Mouse (Mus musculus) embryonic facial prominence, embryonic 11.5 days (tissue): ENCODE data around the gene Naa40. TPM values are rescaled to one million over a fixed set of nuclear protein-coding genes. Genes with fewer than 3 reads are reported as not detected.

ENCODE experiments used
- ATAC-seq: fragments of 200-750 bp; cut with Nextera tagmentation; replicated peaks from 2 replicates; pipeline ENCODE4 v1.8.0; 2017; ENCODE audit warnings: low read depth; ENCODE audit not compliant: insufficient number of reproducible peaks, low FRiP score, low TSS enrichment
- DNase-seq: peaks from one replicate; pipeline ENCODE4 v3.0.0-alpha.2; 2015; ENCODE audit warnings: low spot score
- H3K27ac ChIP-seq: fragments of 300-500 bp; sonication (generic); replicated peaks from 2 replicates; pipeline ENCODE4 v1.5.1; 2014; ENCODE audit warnings: mild to moderate bottlenecking, low read depth, low read length, control low read depth
- H3K27me3 ChIP-seq: fragments of 300-500 bp; sonication (generic); 2 replicates; pipeline ENCODE4 v1.6.1; 2014; ENCODE audit warnings: mild to moderate bottlenecking, low read length, moderate library complexity, mixed read lengths; ENCODE audit not compliant: control insufficient read depth, insufficient read depth
- H3K36me3 ChIP-seq: fragments of 300-500 bp; sonication (generic); replicated peaks from 2 replicates; pipeline ENCODE4 v1.6.1; 2014; ENCODE audit warnings: low read depth, mild to moderate bottlenecking, low read length, moderate library complexity, mixed read lengths; ENCODE audit not compliant: control insufficient read depth, insufficient read depth
- H3K4me1 ChIP-seq: fragments of 300-500 bp; sonication (generic); 2 replicates; pipeline ENCODE4 v1.6.1; 2014; ENCODE audit warnings: low read length, mixed read lengths; ENCODE audit not compliant: control insufficient read depth, insufficient read depth
- H3K4me2 ChIP-seq: fragments of 300-500 bp; sonication (generic); 2 replicates; pipeline ENCODE4 v1.6.1; 2014; ENCODE audit warnings: low read depth, mild to moderate bottlenecking, control low read depth, low read length, moderate library complexity
- H3K4me3 ChIP-seq: fragments of 300-500 bp; sonication (generic); 2 replicates; pipeline ENCODE4 v1.5.1; 2014; ENCODE audit warnings: low read depth, low read length, control low read depth
- H3K9ac ChIP-seq: fragments of 300-500 bp; sonication (generic); replicated peaks from 2 replicates; pipeline ENCODE4 v1.6.1; 2014; ENCODE audit warnings: mild to moderate bottlenecking, control low read depth, low read length
- H3K9me3 ChIP-seq: fragments of 300-500 bp; sonication (generic); replicated peaks from 2 replicates; pipeline ENCODE4 v1.6.1; 2016; ENCODE audit warnings: mild to moderate bottlenecking, low read length, inconsistent platforms, mixed read lengths; ENCODE audit not compliant: control insufficient read depth
- WGBS: fragments of 180-500 bp; shearing (Covaris S2); extraction: QIAGEN DNeasy Blood & Tissue Kit; methylation state at CpG from one replicate; pipeline ENCODE4 v1.1.7; 2014; 5-methylcytosine and 5-hydroxymethylcytosine counted together
- polyA plus RNA-seq: library from polyadenylated mRNA; unstranded; fragments of >200 nt; fragmentation: Nextera tagmentation; extraction: Ambion mirVana; gene quantifications from 2 replicates; pipeline ENCODE4 v1.2.1, GENCODE M21; 2014

The Naa40 gene
- polyA plus RNA-seq, result 82.9 and 88.0 TPM in 2 replicates

GRCm38 (mm10) chr19:7240782-7241690 lies at the start of gene Naa40:
Gene Naa40 (minus strand): TSS chr19:7241183.
- under 1% methylated on average over 80 of the region's 80 CpGs for WGBS
- peak within 1 kb of the TSS; percentile 90 for H3K4me2 ChIP-seq
- ATAC-seq, result peak; percentile 93
- H3K9ac ChIP-seq, result peak within 1 kb of the TSS; percentile 86
- H3K27me3 ChIP-seq, result no peaks in the 10 kb centered on the region
- H3K9me3 ChIP-seq, result no peaks in the 10 kb centered on the region
- DNase-seq, result peak; percentile 96
- H3K27ac ChIP-seq, result peak within 1 kb of the TSS; percentile 70
- peak within 1 kb of the TSS; percentile 75 for H3K4me3 ChIP-seq
- H3K36me3 ChIP-seq, result no peaks in the 10 kb centered on the region
- H3K4me1 ChIP-seq, result no peaks in the 10 kb centered on the region; the same call in 1 of the 2 replicates

- 79% methylated on average over 2 of the region's 2 CpGs for WGBS
- H3K4me1 ChIP-seq, result no peaks in the 10 kb centered on the region
- H3K9me3 ChIP-seq, result no peaks in the 10 kb centered on the region
- H3K4me3 ChIP-seq, result no peak overlapping the region
- H3K27me3 ChIP-seq, result no peaks in the 10 kb centered on the region
- H3K9ac ChIP-seq, result no peak overlapping the region
- ATAC-seq (no peak), DNase-seq (no peak)
- no peak overlapping the region for H3K27ac ChIP-seq
- no peak overlapping the region for H3K4me2 ChIP-seq
- no peaks in the 10 kb centered on the region; the same call in 1 of the 2 replicates for H3K36me3 ChIP-seq
These were observed 48.8 kb upstream of the Naa40 start for GRCm38 (mm10) chr19:7289767-7290166.

- Histone ChIP-seq H3K36me3 (peaks cover under 1% of the 10 kb centered on the region; the same call in 1 of the 2 replicates), H3K9me3 (no peaks in the 10 kb centered on the region), H3K4me3 (no peak overlapping the region), H3K9ac (no peak overlapping the region), H3K4me2 (no peak overlapping the region), H3K27me3 (no peaks in the 10 kb centered on the region), H3K4me1 (no peaks in the 10 kb centered on the region), H3K27ac (no peak overlapping the region)
- ATAC-seq (no peak), DNase-seq (no peak)
- 79% methylated on average over 3 of the region's 3 CpGs for WGBS
These were observed 47.3 kb upstream of the Naa40 start for GRCm38 (mm10) chr19:7288288-7288687.

- Histone ChIP-seq H3K4me1 (no peaks in the 10 kb centered on the region), H3K36me3 (peaks cover 10% of the 10 kb centered on the region), H3K4me3 (no peak overlapping the region), H3K4me2 (no peak overlapping the region), H3K27ac (no peak overlapping the region), H3K9me3 (no peaks in the 10 kb centered on the region), H3K27me3 (no peaks in the 10 kb centered on the region), H3K9ac (no peak overlapping the region)
- no peak for ATAC-seq
- no peak for DNase-seq
- WGBS, result 89% methylated on average over 12 of the region's 12 CpGs
These were observed 45.8 kb upstream of the Naa40 start for GRCm38 (mm10) chr19:7286563-7287315.

- no peak for ATAC-seq
- H3K9ac ChIP-seq, result no peak overlapping the region
- WGBS, result 89% methylated on average over 18 of the region's 18 CpGs
- H3K27ac ChIP-seq, result no peak overlapping the region
- H3K4me2 ChIP-seq, result no peak overlapping the region
- no peaks in the 10 kb centered on the region for H3K9me3 ChIP-seq
- H3K4me3 ChIP-seq, result no peak overlapping the region
- H3K27me3 ChIP-seq, result no peaks in the 10 kb centered on the region
- peaks cover 17% of the 10 kb centered on the region for H3K36me3 ChIP-seq
- DNase-seq, result no peak
- H3K4me1 ChIP-seq, result peaks cover 2% of the 10 kb centered on the region; the same call in 1 of the 2 replicates
These were observed 39.8 kb upstream of the Naa40 start for GRCm38 (mm10) chr19:7280557-7281330.

GRCm38 (mm10) chr19:7279114-7279513 lies 38.1 kb upstream of the Naa40 start:
- H3K27me3 ChIP-seq, result no peaks in the 10 kb centered on the region
- 32% methylated on average over 6 of the region's 6 CpGs for WGBS
- no peak overlapping the region for H3K27ac ChIP-seq
- H3K36me3 ChIP-seq, result peaks cover 26% of the 10 kb centered on the region
- 0 out of 2 replicates have a peak, but pooled peaks have one; percentile 18 for ATAC-seq
- H3K4me1 ChIP-seq, result peaks cover 2% of the 10 kb centered on the region; the same call in 1 of the 2 replicates
- no peaks in the 10 kb centered on the region for H3K9me3 ChIP-seq
- peak; percentile 80 for DNase-seq
- H3K4me3 ChIP-seq, result no peak overlapping the region
- H3K4me2 ChIP-seq, result no peak overlapping the region
- H3K9ac ChIP-seq, result no peak overlapping the region

GRCm38 (mm10) chr19:7278200-7278906 lies 37.4 kb upstream of the Naa40 start:
- Histone ChIP-seq H3K9me3 (no peaks in the 10 kb centered on the region), H3K4me2 (no peak overlapping the region), H3K4me3 (no peak overlapping the region), H3K27ac (no peak overlapping the region), H3K4me1 (peaks cover 2% of the 10 kb centered on the region; the same call in 1 of the 2 replicates), H3K27me3 (no peaks in the 10 kb centered on the region), H3K9ac (no peak overlapping the region), H3K36me3 (peaks cover 33% of the 10 kb centered on the region)
- DNase-seq (no peak), ATAC-seq (no peak)
- WGBS, result 88% methylated on average over 6 of the region's 6 CpGs
